Mouse (Mus musculus) embryonic facial prominence, embryonic 13.5 days (tissue): ENCODE results near the gene Myh3. TPM values are rescaled to one million over a fixed set of nuclear protein-coding genes. Genes with fewer than 3 reads are reported as not detected.

Experiments used
- ATAC-seq: fragments of 200-750 bp; cut with Nextera tagmentation; 2 replicates; pipeline ENCODE4 v1.8.0; 2017; ENCODE audit warnings: low read depth; ENCODE audit not compliant: insufficient number of reproducible peaks, insufficient read depth, low FRiP score, low TSS enrichment
- H3K27ac ChIP-seq: fragments of 300-500 bp; sonication (generic); 2 replicates; pipeline ENCODE4 v1.5.1; 2015; ENCODE audit warnings: moderate library complexity, mild to moderate bottlenecking, inconsistent platforms
- H3K27me3 ChIP-seq: fragments of 300-500 bp; sonication (generic); 2 replicates; pipeline ENCODE4 v1.6.1; 2015; ENCODE audit warnings: mild to moderate bottlenecking, inconsistent platforms
- H3K36me3 ChIP-seq: fragments of 300-500 bp; sonication (generic); 2 replicates; pipeline ENCODE4 v1.6.1; 2015; ENCODE audit warnings: mild to moderate bottlenecking, inconsistent platforms
- H3K4me1 ChIP-seq: fragments of 300-500 bp; sonication (generic); 2 replicates; pipeline ENCODE4 v1.6.1; 2015; ENCODE audit warnings: inconsistent platforms
- H3K4me2 ChIP-seq: fragments of 300-500 bp; sonication (generic); 2 replicates; pipeline ENCODE4 v1.6.1; 2015; ENCODE audit warnings: moderate library complexity, mild to moderate bottlenecking, inconsistent platforms
- H3K4me3 ChIP-seq: fragments of 300-500 bp; sonication (generic); 2 replicates; pipeline ENCODE4 v1.5.1; 2015; ENCODE audit warnings: mild to moderate bottlenecking, inconsistent platforms
- H3K9ac ChIP-seq: fragments of 300-500 bp; sonication (generic); 2 replicates; pipeline ENCODE4 v1.6.1; 2015; ENCODE audit warnings: mild to moderate bottlenecking, inconsistent platforms
- H3K9me3 ChIP-seq: fragments of 300-500 bp; sonication (generic); 2 replicates; pipeline ENCODE4 v1.6.1; 2016; ENCODE audit warnings: inconsistent platforms
- WGBS: fragments of 180-500 bp; shearing (Covaris S2); methylation state at CpG from one replicate; pipeline ENCODE4 v1.1.7; 2015; ENCODE audit warnings: mixed read lengths; 5-methylcytosine and 5-hydroxymethylcytosine counted together
- microRNA-seq: library from miRNA; unstranded; fragments of <30 nt; microRNA quantifications from one replicate; pipeline ENCODE4, GENCODE M21; 2016
- polyA plus RNA-seq: library from polyadenylated mRNA; unstranded; fragments of >200 nt; fragmentation: Nextera tagmentation; extraction: Ambion mirVana; gene quantifications from 2 replicates; pipeline ENCODE4 v1.2.1, GENCODE M21; 2015

Myh3 gene
- polyA plus RNA-seq, 1 experiment from 2014 or later, result 10.5 TPM

GRCm38 (mm10) chr11:67146409-67147282 lies 68.5 kb downstream of the Myh3 start:
- H3K36me3 ChIP-seq, result no peaks in the 10 kb centered on the region
- no peak overlapping the region for H3K9ac ChIP-seq
- no peaks in the 10 kb centered on the region for H3K9me3 ChIP-seq
- H3K27me3 ChIP-seq, result no peaks in the 10 kb centered on the region
- H3K4me2 ChIP-seq, result no peak overlapping the region
- H3K27ac ChIP-seq, result no peak overlapping the region
- ATAC-seq, result no peak
- H3K4me1 ChIP-seq, result no peaks in the 10 kb centered on the region
- 88% methylated on average over 4 of the region's 4 CpGs for WGBS
- H3K4me3 ChIP-seq, result no peak overlapping the region

- Histone ChIP-seq H3K36me3 (no peaks in the 10 kb centered on the region), H3K27me3 (no peaks in the 10 kb centered on the region), H3K4me2 (no peak overlapping the region), H3K9ac (no peak overlapping the region), H3K9me3 (no peaks in the 10 kb centered on the region), H3K27ac (no peak overlapping the region), H3K4me3 (no peak overlapping the region), H3K4me1 (no peaks in the 10 kb centered on the region)
- 91% methylated on average over 12 of the region's 12 CpGs for WGBS
- ATAC-seq, result no peak
Observed at GRCm38 (mm10) chr11:67147283-67147921, 69.3 kb downstream of the Myh3 start.

DNA sequence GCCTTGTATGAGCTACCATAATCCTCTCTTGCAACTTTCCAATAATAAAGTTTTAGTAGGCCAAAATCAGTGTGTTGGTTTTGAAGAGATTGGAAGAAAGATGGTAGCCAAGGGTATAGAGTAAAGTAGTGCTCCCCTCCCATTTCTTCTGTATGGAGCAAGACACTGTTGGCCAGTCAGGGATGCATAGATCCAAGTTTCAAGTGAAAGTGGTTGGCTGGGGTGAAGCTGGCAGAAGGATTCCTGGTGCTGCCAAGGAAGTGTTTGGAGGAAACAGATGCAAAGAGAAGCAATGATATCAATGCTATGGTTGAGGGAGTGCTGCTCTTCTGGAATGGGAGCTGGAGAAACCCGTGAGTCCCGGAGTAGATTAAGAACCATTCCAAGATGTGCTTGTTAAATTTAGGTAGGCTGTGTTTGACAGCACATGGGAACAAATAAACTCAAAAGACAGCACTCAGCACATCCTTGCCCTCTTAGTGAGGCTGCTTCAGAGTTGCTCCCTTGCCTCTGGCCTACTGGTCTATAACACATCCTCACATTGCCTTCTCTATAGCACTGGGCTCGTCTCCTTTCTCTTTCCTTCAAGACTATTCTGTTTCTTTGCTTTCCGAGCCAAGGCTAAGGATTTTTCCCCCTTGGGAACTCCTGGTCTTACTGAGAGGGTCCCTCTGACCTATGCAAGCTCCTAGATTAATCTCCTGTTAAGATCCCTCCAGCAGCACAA lies 70.3 kb downstream of the Myh3 start:
- Histone ChIP-seq H3K4me3 (no peak overlapping the region), H3K27ac (no peak overlapping the region), H3K4me1 (no peaks in the 10 kb centered on the region), H3K27me3 (no peaks in the 10 kb centered on the region), H3K9me3 (no peaks in the 10 kb centered on the region), H3K9ac (no peak overlapping the region), H3K36me3 (no peaks in the 10 kb centered on the region), H3K4me2 (no peak overlapping the region)
- ATAC-seq, result no peak
- 82% methylated on average over 4 of the region's 4 CpGs for whole genome bisulfite sequencing

DNA sequence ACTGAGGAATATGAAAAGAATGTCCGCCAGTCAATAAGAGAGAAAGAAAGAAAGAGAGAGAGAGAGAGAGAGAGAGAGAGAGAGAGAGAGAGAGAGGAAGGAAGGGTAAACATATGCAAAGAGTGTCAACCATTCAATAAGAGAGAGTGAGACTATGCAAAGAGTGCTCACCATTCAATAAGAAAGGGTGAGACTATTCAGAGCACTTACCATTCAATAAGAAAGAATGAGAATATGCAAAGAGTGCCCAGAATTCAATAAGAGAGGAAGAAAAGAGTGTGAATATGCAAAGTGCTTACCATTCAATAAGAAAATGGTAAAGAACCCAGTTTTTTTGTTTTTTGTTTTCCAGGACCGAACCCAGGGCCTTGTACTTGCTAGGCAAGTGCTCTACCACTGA lies 72.1 kb downstream of the Myh3 start:
- no peak overlapping the region for H3K4me2 ChIP-seq
- 83% methylated on average over 2 of the region's 2 CpGs for WGBS
- H3K9ac ChIP-seq, result no peak overlapping the region
- H3K36me3 ChIP-seq, result no peaks in the 10 kb centered on the region
- no peak overlapping the region for H3K27ac ChIP-seq
- H3K4me3 ChIP-seq, result no peak overlapping the region
- no peaks in the 10 kb centered on the region for H3K9me3 ChIP-seq
- no peak for ATAC-seq
- H3K4me1 ChIP-seq, result no peaks in the 10 kb centered on the region
- H3K27me3 ChIP-seq, result no peaks in the 10 kb centered on the region

DNA sequence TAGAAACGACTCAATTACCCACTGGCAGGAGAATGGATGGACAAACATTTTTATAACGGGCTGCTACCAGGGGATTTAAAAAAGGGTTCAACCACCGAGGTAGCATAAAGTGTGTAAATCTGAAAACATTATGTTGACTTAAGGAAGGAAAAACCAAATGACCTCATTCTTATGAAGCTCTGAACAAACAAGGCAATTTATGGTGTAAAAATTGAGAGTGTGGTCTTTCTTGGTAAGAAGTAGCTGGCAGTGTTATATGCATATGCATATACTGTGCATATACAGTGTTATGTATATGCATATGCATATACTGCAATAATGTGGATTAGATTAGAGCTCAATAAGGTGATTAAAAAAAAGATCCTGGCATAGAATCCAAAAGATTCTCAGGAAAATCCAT lies 73.1 kb downstream of the Myh3 start:
- H3K27me3 ChIP-seq, result no peaks in the 10 kb centered on the region
- no peak for ATAC-seq
- no peaks in the 10 kb centered on the region for H3K4me1 ChIP-seq
- WGBS, result 83% methylated on average over 3 of the region's 3 CpGs
- H3K9ac ChIP-seq, result no peak overlapping the region
- no peak overlapping the region for H3K27ac ChIP-seq
- H3K4me3 ChIP-seq, result no peak overlapping the region
- no peak overlapping the region for H3K4me2 ChIP-seq
- H3K9me3 ChIP-seq, result no peaks in the 10 kb centered on the region
- H3K36me3 ChIP-seq, result no peaks in the 10 kb centered on the region

Small RNAs within 50 kb of the gene (microRNA-seq; reads per million reads assigned to microRNA genes)
- not detected for gene Mir6923

Other genes with a start within 250 kb of the Myh3 start
- gene Pirt, start 166.3 kb upstream of the Myh3 start, polyA plus RNA-seq, result 0.51 and 0.92 TPM in 2 replicates
- gene Tmem238l, start 121.7 kb upstream of the Myh3 start, polyA plus RNA-seq, result not detected in 2 replicates
- gene Tmem220, start 53.1 kb upstream of the Myh3 start, polyA plus RNA-seq, result 1.3 and 1.4 TPM in 2 replicates
- gene Adprm, start 25.7 kb upstream of the Myh3 start, polyA plus RNA-seq, result 37.1 and 43.5 TPM in 2 replicates
- gene Sco1, start 25.6 kb upstream of the Myh3 start, polyA plus RNA-seq, result 16.0 and 19.8 TPM in 2 replicates
- 0.07 and 0.11 TPM in 2 replicates for gene Myh2, start 92.7 kb downstream of the Myh3 start, polyA plus RNA-seq
- 0.06 and 0.17 TPM in 2 replicates for gene Myh1, start 121.8 kb downstream of the Myh3 start, polyA plus RNA-seq
- gene Myh4, start 159.7 kb downstream of the Myh3 start, polyA plus RNA-seq, result 0.04 and 0.06 TPM in 2 replicates
- gene Myh8, start 198.8 kb downstream of the Myh3 start, polyA plus RNA-seq, result 2.2 and 2.8 TPM in 2 replicates
- 0.04 and 0.15 TPM in 2 replicates for gene Myh13, start 243.4 kb downstream of the Myh3 start, polyA plus RNA-seq